In the genomic region with DNA sequence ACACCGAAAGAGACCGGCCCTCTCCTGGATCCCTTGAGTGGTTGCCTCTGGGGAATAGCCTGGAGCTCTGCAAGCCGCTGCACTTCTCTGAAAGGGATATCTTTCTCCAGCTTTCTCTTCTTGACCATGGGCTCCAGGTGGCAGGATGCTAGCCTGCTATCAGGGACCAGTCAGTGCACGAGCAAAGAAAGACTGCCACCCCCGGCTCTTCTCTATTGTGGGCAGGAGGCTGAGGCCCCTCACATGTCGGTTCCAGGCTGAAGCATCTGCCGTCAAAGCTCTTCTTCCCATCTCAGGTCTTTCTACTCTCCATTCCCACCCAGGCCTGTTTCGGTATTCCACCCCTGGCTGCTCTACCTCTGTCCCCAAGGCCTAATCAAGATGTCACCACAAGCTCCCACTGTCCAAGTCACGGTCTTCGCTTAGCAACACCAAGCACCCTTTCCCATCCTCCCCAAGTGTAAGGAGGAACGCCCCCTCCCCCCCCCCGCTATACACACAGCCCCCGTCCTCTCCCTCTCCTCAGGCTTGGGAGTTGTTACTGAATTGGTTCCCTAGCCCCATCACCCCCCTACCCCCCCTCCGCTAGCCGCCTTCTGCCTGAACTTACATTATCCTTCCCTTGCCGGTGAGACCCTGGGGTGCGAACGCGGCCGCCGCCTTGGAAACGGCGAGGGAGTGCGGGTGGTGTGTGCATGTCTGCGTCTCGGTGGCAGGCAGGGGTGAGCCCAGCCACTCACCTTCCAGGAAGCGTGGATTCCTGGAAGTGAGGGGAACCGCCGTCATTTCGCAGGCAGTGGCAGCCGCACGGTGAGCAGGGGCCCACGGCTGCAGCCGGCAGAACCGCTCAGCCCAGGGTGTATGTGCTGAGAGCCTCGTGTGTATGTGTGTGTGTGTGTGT, we compare ENCODE assay signal across 7 mouse cellular contexts. TPM values are rescaled to one million over a fixed set of nuclear protein-coding genes. Genes with fewer than 3 reads are reported as not detected.
A peak's percentile ranks its signal among the peaks of the same experiment; 100 is the strongest.
DNase-seq lines count a peak whose midpoint lies in the region; ATAC-seq and TF ChIP-seq lines count a peak whose summit lies in the region.

TSS of gene Ikzf4 (minus strand) at position 881 of the 901 bp plus-strand sequence.

- peaks cover 32% of the 10 kb centered on the region for H3K36me3 ChIP-seq in G1E (replicated peaks)
- peaks cover 11% of the 10 kb centered on the region for H3K36me3 ChIP-seq in forebrain, embryonic 12.5 days (replicated peaks)
- H3K36me3 ChIP-seq in hindbrain, embryonic 12.5 days, result peaks cover 14% of the 10 kb centered on the region

- WGBS in forebrain, embryonic 12.5 days, result 2% methylated on average over 36 of the region's 36 CpGs
- 1% methylated on average over 36 of the region's 36 CpGs for WGBS in hindbrain, embryonic 12.5 days

- peak within 1 kb of the TSS; percentile 76 for H3K4me3 ChIP-seq in G1E (ENCODE audit: low read depth, low read length)
- H3K4me3 ChIP-seq in bone marrow macrophage, adult 2 months (ENCODE audit: insufficient read depth, low read length), result peak within 1 kb of the TSS; percentile 10; the same call in 1 of the 2 replicates
- H3K4me3 ChIP-seq in forebrain, embryonic 12.5 days (replicated peaks), result peak within 1 kb of the TSS; percentile 57
- peak within 1 kb of the TSS; percentile 51 for H3K4me3 ChIP-seq in hindbrain, embryonic 12.5 days
- peak within 1 kb of the TSS; percentile 62 for H3K4me3 ChIP-seq in left cerebral cortex, adult 2 months

- H3K4me2 ChIP-seq in forebrain, embryonic 12.5 days, result peak within 1 kb of the TSS; percentile 86
- peak within 1 kb of the TSS; percentile 76 for H3K4me2 ChIP-seq in hindbrain, embryonic 12.5 days (replicated peaks)

- H3K27ac ChIP-seq in bone marrow macrophage, adult 2 months (ENCODE audit: insufficient read depth, low read depth, low read length), result no peak within 1 kb of the TSS
- peak within 1 kb of the TSS; percentile 89 for H3K27ac ChIP-seq in forebrain, embryonic 12.5 days
- peak within 1 kb of the TSS; percentile 89 for H3K27ac ChIP-seq in hindbrain, embryonic 12.5 days
- H3K27ac ChIP-seq in left cerebral cortex, adult 2 months, result peak within 1 kb of the TSS; percentile 84

- intact Hi-C loops in left cerebral cortex, adult 2 months (cut with DNase I), result loop anchor here (2.0 kb wide), 1 partner anchor 23 kb away; no protein-coding TSS in a partner anchor

- peak; percentile 81 for DNase-seq in G1E (ENCODE audit: low spot score)
- peak; percentile 50 for DNase-seq in left cerebral cortex, adult 2 months (ENCODE audit: extremely low spot score in 1 of 2, low spot score in 2 of 2)
- DNase-seq in skeletal muscle tissue, adult 2 months (ENCODE audit: low read depth, low spot score), result peak; percentile 26

- H3K9me3 ChIP-seq in G1E (replicated peaks), result no peaks in the 10 kb centered on the region
- no peaks in the 10 kb centered on the region for H3K9me3 ChIP-seq in forebrain, embryonic 12.5 days
- no peaks in the 10 kb centered on the region for H3K9me3 ChIP-seq in hindbrain, embryonic 12.5 days (replicated peaks)

- H3K4me1 ChIP-seq in G1E (ENCODE audit: insufficient read depth, low read depth, low read length), result peaks cover 58% of the 10 kb centered on the region
- no peaks in the 10 kb centered on the region for H3K4me1 ChIP-seq in bone marrow macrophage, adult 2 months (ENCODE audit: control insufficient read depth, insufficient read depth, low read length)
- H3K4me1 ChIP-seq in forebrain, embryonic 12.5 days, result peaks cover 33% of the 10 kb centered on the region
- peaks cover 27% of the 10 kb centered on the region for H3K4me1 ChIP-seq in hindbrain, embryonic 12.5 days

- no peak for TF ChIP-seq POLR2A in bone marrow macrophage, adult 2 months (IDR thresholded peaks at IDR 0.05; ENCODE audit: borderline replicate concordance, low read depth, low read length)

- no peak for TF ChIP-seq CTCF in G1E (IDR thresholded peaks at IDR 0.05; ENCODE audit: low read depth, low read length)
- TF ChIP-seq CTCF in bone marrow macrophage, adult 2 months (IDR thresholded peaks at IDR 0.05; ENCODE audit: low read depth, low read length), result no peak
- no peak; the same call in 1 of the 2 replicates for TF ChIP-seq CTCF in left cerebral cortex, adult 2 months (IDR thresholded peaks at IDR 0.05)

- no peaks in the 10 kb centered on the region for H3K27me3 ChIP-seq in G1E (ENCODE audit: insufficient read depth, low read length)
- H3K27me3 ChIP-seq in forebrain, embryonic 12.5 days, result 0 out of 2 replicates have a peak, but pooled peaks cover 3% of the 10 kb centered on the region
- no peaks in the 10 kb centered on the region for H3K27me3 ChIP-seq in hindbrain, embryonic 12.5 days

- ATAC-seq in G1E (ENCODE audit: extremely low read depth, insufficient number of reproducible peaks, low FRiP score, poor library complexity, severe bottlenecking), result peak; percentile 67
- peak; percentile 81 for ATAC-seq in forebrain, embryonic 12.5 days (ENCODE audit: low FRiP score)
- ATAC-seq in hindbrain, embryonic 12.5 days (ENCODE audit: low FRiP score), result peak; percentile 87
- peak; percentile 59 for ATAC-seq in megakaryocyte, adult 5-6 weeks (ENCODE audit: poor library complexity, severe bottlenecking)

- H3K9ac ChIP-seq in forebrain, embryonic 12.5 days, result peak within 1 kb of the TSS; percentile 79
- H3K9ac ChIP-seq in hindbrain, embryonic 12.5 days, result peak within 1 kb of the TSS; percentile 67

RNA-seq across cellular contexts. Expression of gene Ikzf4, which starts in this region (rescaled TPM):
- total RNA-seq in G1E (2014; fragmentation: Nextera tagmentation) (11.4 and 11.7 TPM in 2 replicates), G1E (2017) (1.7 and 2.8 TPM in 2 replicates)
- 6.7 and 7.0 TPM in 2 replicates for polyA plus RNA-seq in G1E (2012)
- polyA plus RNA-seq in bone marrow macrophage, adult 2 months (2012; ENCODE audit: insufficient read depth, insufficient read length, missing spikeins), result not detected in 2 replicates
- 6.8 and 7.7 TPM in 2 replicates for polyA plus RNA-seq in forebrain, embryonic 12.5 days (2016; fragmentation: Nextera tagmentation; extraction: Ambion mirVana)
- polyA plus RNA-seq in hindbrain, embryonic 12.5 days (2016; fragmentation: Nextera tagmentation; extraction: Ambion mirVana), result 8.7 and 9.8 TPM in 2 replicates
- 10 to 100 TPM; 16.2 to 16.8 TPM for total RNA-seq in left cerebral cortex, adult 2 months (2021)
- 0.14 TPM in 1 of 2 replicates, not detected in the other for total RNA-seq in megakaryocyte, adult 5-6 weeks (2015)
- not detected in 2 replicates for total RNA-seq in megakaryocyte, adult 5-6 weeks (2017)

Comparison
In these comparisons a context has a peak if more than half of its experiments do, and no peak if none do; other contexts are left out.
1. Peak in ATAC-seq in megakaryocyte, adult 5-6 weeks; RNA of the gene not detected or under 1 TPM.
2. DNase-seq: peak in every context shown above with its lines; median percentile 81 in G1E; 50 in left cerebral cortex, adult 2 months; 26 in skeletal muscle tissue, adult 2 months.
3. H3K4me3 ChIP-seq: peak in every context shown above with its lines; median percentile 76 in G1E; 62 in left cerebral cortex, adult 2 months; 57 in forebrain, embryonic 12.5 days; 51 in hindbrain, embryonic 12.5 days; 10 in bone marrow macrophage, adult 2 months.